Mouse (Mus musculus): ENCODE measurements at regions not wholly inside any gene's neighbourhood (a gene's known extent, or its start where the extent isn't known, plus 50 kb on each side); places are given as distances from the start of the nearest gene placed in this dataset.

DNA sequence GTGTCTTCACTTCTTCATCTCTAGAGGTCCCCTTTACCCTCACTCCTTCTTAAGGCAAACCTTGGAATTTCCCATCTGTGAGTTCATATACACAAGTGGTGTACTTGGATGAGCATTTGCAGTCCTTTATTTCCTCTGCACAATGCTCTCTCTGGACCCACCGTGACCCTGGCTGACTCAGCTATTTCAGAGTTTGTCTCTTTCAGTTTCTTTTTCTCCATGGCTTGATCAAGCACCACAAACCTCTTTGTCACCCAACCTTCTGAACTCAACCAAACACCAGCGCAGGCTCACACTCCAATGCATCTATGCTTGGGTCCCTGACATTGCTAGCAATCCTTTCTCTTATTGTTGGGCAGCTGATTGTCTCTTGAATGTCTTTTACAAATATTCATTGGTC, 118.0 kb upstream of the Runx1 start:
- in situ Hi-C loops (cut with MboI; ENCODE audit: low sequenced_read_pairs in 2 of 2, unreplicated experiment in 2 of 2): no loop called here
- no peak for DNase-seq (ENCODE audit: low read depth, low spot score)

DNA sequence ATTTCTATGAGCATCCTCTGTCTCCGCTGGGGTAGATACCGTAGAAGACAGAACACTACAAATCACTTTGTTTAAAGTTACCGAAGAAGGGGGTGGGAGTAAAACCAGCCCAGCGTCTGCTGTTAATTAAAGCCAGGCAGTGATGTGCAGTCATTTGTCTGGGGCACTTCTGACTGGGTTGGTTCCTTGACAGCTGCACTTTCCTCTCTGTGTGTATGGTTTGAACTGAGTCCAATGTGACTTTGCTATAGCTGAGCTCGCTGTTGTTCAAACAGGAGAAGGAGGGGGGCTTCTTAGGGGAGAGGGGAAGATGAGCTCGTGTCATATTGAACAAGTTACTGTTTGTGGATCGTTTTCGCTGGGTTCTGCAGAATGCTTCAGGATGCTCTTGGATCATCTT, 113.7 kb upstream of the Runx1 start:
- TF ChIP-seq MAFK (IDR thresholded peaks at IDR 0.05; ENCODE audit: insufficient read depth, low read depth, low read length) (no peak), HCFC1 (IDR thresholded peaks at IDR 0.05; ENCODE audit: borderline replicate concordance, insufficient read depth, low read length) (no peak)
- H3K4me3 ChIP-seq (ENCODE audit: insufficient read depth in 1 of 2, low read depth in 1 of 2, low read length in 2 of 2, poor library complexity in 1 of 2, severe bottlenecking in 1 of 2): no peak overlapping the region
- in situ Hi-C loops (cut with MboI; ENCODE audit: low sequenced_read_pairs in 2 of 2, unreplicated experiment in 2 of 2): no loop called here

More for the DNA sequence above, 118.0 kb upstream of the Runx1 start:
- Histone ChIP-seq H3K4me3 (ENCODE audit: insufficient read depth in 1 of 2, low read depth in 1 of 2, low read length in 2 of 2, poor library complexity in 1 of 2, severe bottlenecking in 1 of 2) (no peak overlapping the region), H3K27ac (ENCODE audit: insufficient read depth, low read depth, low read length, poor library complexity, severe bottlenecking) (no peak overlapping the region), H3K9ac (ENCODE audit: insufficient read depth, low read depth, low read length, poor library complexity, severe bottlenecking) (no peak overlapping the region), H3K4me1 (ENCODE audit: control insufficient read depth in 2 of 2, insufficient read depth in 2 of 2, low read length in 2 of 2, poor library complexity in 1 of 2) (no peaks in the 10 kb centered on the region), H3K9me3 (ENCODE audit: control insufficient read depth, insufficient read depth, low read depth, low read length) (no peaks in the 10 kb centered on the region), H3K36me3 (ENCODE audit: control insufficient read depth, insufficient read depth, low read length, poor library complexity, severe bottlenecking) (no peaks in the 10 kb centered on the region)
- TF ChIP-seq MAFK (IDR thresholded peaks at IDR 0.05; ENCODE audit: insufficient read depth, low read depth, low read length): peak; percentile 39; the same call in 1 of the 2 replicates
- no peak for TF ChIP-seq ZC3H11A (IDR thresholded peaks at IDR 0.05; ENCODE audit: borderline replicate concordance, low read depth, low read length)

DNA sequence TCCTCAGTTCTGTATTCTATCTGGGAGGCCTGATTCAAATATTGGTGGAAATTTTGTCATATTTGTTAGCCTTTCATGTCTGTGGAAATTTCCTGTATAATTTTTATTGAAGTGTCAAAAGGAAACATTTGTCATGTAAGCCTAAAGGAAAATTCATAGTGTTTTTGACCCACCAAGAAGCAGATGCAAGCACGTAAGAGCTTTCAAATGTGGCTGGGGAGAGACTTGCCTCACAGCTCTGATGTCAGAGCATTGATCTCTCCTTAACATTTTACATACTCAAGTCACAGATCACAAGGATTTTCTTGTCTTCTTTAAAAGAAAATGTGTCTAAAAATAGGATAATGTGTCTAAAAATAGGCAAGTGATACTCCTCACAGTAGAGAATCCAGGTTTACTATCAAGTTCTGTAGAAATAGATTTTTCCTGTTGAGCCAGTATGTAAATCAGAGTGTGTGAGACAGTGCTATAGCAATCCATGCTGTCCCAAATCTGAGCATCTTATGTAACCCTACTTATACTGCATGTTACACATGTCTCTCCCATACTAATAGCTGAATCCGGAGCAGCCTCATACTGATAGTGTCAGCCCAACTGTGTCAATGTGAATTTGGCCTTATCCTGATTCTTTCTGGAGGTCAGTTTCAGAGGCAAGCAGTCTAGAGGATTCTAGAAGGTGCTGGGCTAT, 110.0 kb upstream of the Runx1 start:
- no peak overlapping the region for H3K9ac ChIP-seq (ENCODE audit: insufficient read depth, low read depth, low read length, poor library complexity, severe bottlenecking)
- in situ Hi-C loops (cut with MboI; ENCODE audit: low sequenced_read_pairs in 2 of 2, unreplicated experiment in 2 of 2): no loop called here
- no peak for TF ChIP-seq ZC3H11A (IDR thresholded peaks at IDR 0.05; ENCODE audit: borderline replicate concordance, low read depth, low read length)
- no peak for TF ChIP-seq CHD2 (IDR thresholded peaks at IDR 0.05; ENCODE audit: low read depth, low read length)
- no peak for TF ChIP-seq MAFK (IDR thresholded peaks at IDR 0.05; ENCODE audit: insufficient read depth, low read depth, low read length)
- TF ChIP-seq ZNF384 (IDR thresholded peaks at IDR 0.05; ENCODE audit: low read depth, low read length): no peak
- no peak for TF ChIP-seq HCFC1 (IDR thresholded peaks at IDR 0.05; ENCODE audit: borderline replicate concordance, insufficient read depth, low read length)
- H3K4me3 ChIP-seq (ENCODE audit: insufficient read depth in 1 of 2, low read depth in 1 of 2, low read length in 2 of 2, poor library complexity in 1 of 2, severe bottlenecking in 1 of 2): no peak overlapping the region
- no peak for DNase-seq (ENCODE audit: low read depth, low spot score)
- H3K27ac ChIP-seq (ENCODE audit: insufficient read depth, low read depth, low read length, poor library complexity, severe bottlenecking): no peak overlapping the region
- H3K4me1 ChIP-seq (ENCODE audit: control insufficient read depth in 2 of 2, insufficient read depth in 2 of 2, low read length in 2 of 2, poor library complexity in 1 of 2): no peaks in the 10 kb centered on the region
- no peaks in the 10 kb centered on the region for H3K9me3 ChIP-seq (ENCODE audit: control insufficient read depth, insufficient read depth, low read depth, low read length)
- no peaks in the 10 kb centered on the region for H3K36me3 ChIP-seq (ENCODE audit: control insufficient read depth, insufficient read depth, low read length, poor library complexity, severe bottlenecking)

More for the DNA sequence above, 113.7 kb upstream of the Runx1 start:
- Histone ChIP-seq H3K4me1 (ENCODE audit: control insufficient read depth in 2 of 2, insufficient read depth in 2 of 2, low read length in 2 of 2, poor library complexity in 1 of 2) (no peaks in the 10 kb centered on the region), H3K9me3 (ENCODE audit: control insufficient read depth, insufficient read depth, low read depth, low read length) (no peaks in the 10 kb centered on the region), H3K36me3 (ENCODE audit: control insufficient read depth, insufficient read depth, low read length, poor library complexity, severe bottlenecking) (no peaks in the 10 kb centered on the region), H3K27ac (ENCODE audit: insufficient read depth, low read depth, low read length, poor library complexity, severe bottlenecking) (no peak overlapping the region), H3K9ac (ENCODE audit: insufficient read depth, low read depth, low read length, poor library complexity, severe bottlenecking) (no peak overlapping the region)
- no peak for DNase-seq (ENCODE audit: low read depth, low spot score)

DNA sequence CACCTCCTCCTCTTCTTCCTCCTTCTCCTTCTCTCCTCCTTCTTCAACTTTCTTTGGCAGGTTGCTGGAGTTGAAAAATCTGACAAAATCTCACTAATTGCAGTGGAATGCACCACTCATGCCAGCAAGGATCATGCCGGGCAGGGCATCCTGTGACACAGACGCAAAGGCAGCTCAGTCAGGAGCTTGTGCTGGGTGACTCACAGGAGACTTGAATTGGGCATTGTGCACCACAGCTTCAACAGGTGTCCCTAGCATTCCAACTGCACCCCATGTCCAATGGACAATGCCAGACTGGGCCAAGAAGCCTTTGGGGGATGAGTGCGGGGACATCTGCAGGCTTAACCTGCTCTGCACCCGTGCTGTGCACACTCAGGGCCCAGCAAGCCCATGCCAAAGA, 104.2 kb upstream of the Runx1 start:
- no peak for DNase-seq (ENCODE audit: low read depth, low spot score)
- Histone ChIP-seq H3K27ac (ENCODE audit: insufficient read depth, low read depth, low read length, poor library complexity, severe bottlenecking) (no peak overlapping the region), H3K9me3 (ENCODE audit: control insufficient read depth, insufficient read depth, low read depth, low read length) (no peaks in the 10 kb centered on the region), H3K4me3 (ENCODE audit: insufficient read depth in 1 of 2, low read depth in 1 of 2, low read length in 2 of 2, poor library complexity in 1 of 2, severe bottlenecking in 1 of 2) (no peak overlapping the region), H3K36me3 (ENCODE audit: control insufficient read depth, insufficient read depth, low read length, poor library complexity, severe bottlenecking) (no peaks in the 10 kb centered on the region), H3K9ac (ENCODE audit: insufficient read depth, low read depth, low read length, poor library complexity, severe bottlenecking) (no peak overlapping the region), H3K4me1 (ENCODE audit: control insufficient read depth in 2 of 2, insufficient read depth in 2 of 2, low read length in 2 of 2, poor library complexity in 1 of 2) (no peaks in the 10 kb centered on the region)
- no peak for TF ChIP-seq ZNF384 (IDR thresholded peaks at IDR 0.05; ENCODE audit: low read depth, low read length)
- no peak for TF ChIP-seq MAFK (IDR thresholded peaks at IDR 0.05; ENCODE audit: insufficient read depth, low read depth, low read length)
- TF ChIP-seq CHD2 (IDR thresholded peaks at IDR 0.05; ENCODE audit: low read depth, low read length): no peak
- no peak for TF ChIP-seq ZC3H11A (IDR thresholded peaks at IDR 0.05; ENCODE audit: borderline replicate concordance, low read depth, low read length)
- TF ChIP-seq HCFC1 (IDR thresholded peaks at IDR 0.05; ENCODE audit: borderline replicate concordance, insufficient read depth, low read length): no peak
- in situ Hi-C loops (cut with MboI; ENCODE audit: low sequenced_read_pairs in 2 of 2, unreplicated experiment in 2 of 2): no loop called here

DNA sequence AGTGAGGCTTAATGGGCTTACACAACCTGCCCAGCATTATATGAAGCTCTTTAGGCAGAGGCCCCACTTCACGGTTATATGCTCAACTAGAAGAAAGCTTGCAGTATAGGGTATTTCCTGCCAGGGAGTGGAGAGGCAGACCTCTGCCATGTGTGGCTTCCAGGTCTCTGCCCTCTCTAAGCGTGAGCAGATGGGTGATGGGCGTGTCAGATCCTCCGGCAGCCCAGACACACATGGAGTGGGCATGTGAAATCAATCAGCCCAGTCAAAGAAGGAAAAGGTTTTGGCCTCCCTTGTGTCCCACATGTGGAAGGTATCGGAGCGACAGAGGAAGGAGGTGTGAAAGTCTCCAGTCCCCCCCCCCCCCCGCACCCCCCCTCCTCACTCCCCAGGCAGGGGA, 102.3 kb upstream of the Runx1 start:
- Histone ChIP-seq H3K9me3 (ENCODE audit: control insufficient read depth, insufficient read depth, low read depth, low read length) (no peaks in the 10 kb centered on the region), H3K27ac (ENCODE audit: insufficient read depth, low read depth, low read length, poor library complexity, severe bottlenecking) (no peak overlapping the region), H3K9ac (ENCODE audit: insufficient read depth, low read depth, low read length, poor library complexity, severe bottlenecking) (no peak overlapping the region), H3K4me3 (ENCODE audit: insufficient read depth in 1 of 2, low read depth in 1 of 2, low read length in 2 of 2, poor library complexity in 1 of 2, severe bottlenecking in 1 of 2) (no peak overlapping the region), H3K36me3 (ENCODE audit: control insufficient read depth, insufficient read depth, low read length, poor library complexity, severe bottlenecking) (no peaks in the 10 kb centered on the region), H3K4me1 (ENCODE audit: control insufficient read depth in 2 of 2, insufficient read depth in 2 of 2, low read length in 2 of 2, poor library complexity in 1 of 2) (no peaks in the 10 kb centered on the region)
- no peak for DNase-seq (ENCODE audit: low read depth, low spot score)
- in situ Hi-C loops (cut with MboI; ENCODE audit: low sequenced_read_pairs in 2 of 2, unreplicated experiment in 2 of 2): no loop called here
- TF ChIP-seq MAFK (IDR thresholded peaks at IDR 0.05; ENCODE audit: insufficient read depth, low read depth, low read length): no peak
- TF ChIP-seq ZC3H11A (IDR thresholded peaks at IDR 0.05; ENCODE audit: borderline replicate concordance, low read depth, low read length): no peak
- no peak for TF ChIP-seq HCFC1 (IDR thresholded peaks at IDR 0.05; ENCODE audit: borderline replicate concordance, insufficient read depth, low read length)
- no peak for TF ChIP-seq CHD2 (IDR thresholded peaks at IDR 0.05; ENCODE audit: low read depth, low read length)
- TF ChIP-seq ZNF384 (IDR thresholded peaks at IDR 0.05; ENCODE audit: low read depth, low read length): no peak
